ENCODE assay signal across 9 mouse cellular contexts in the genomic region with DNA sequence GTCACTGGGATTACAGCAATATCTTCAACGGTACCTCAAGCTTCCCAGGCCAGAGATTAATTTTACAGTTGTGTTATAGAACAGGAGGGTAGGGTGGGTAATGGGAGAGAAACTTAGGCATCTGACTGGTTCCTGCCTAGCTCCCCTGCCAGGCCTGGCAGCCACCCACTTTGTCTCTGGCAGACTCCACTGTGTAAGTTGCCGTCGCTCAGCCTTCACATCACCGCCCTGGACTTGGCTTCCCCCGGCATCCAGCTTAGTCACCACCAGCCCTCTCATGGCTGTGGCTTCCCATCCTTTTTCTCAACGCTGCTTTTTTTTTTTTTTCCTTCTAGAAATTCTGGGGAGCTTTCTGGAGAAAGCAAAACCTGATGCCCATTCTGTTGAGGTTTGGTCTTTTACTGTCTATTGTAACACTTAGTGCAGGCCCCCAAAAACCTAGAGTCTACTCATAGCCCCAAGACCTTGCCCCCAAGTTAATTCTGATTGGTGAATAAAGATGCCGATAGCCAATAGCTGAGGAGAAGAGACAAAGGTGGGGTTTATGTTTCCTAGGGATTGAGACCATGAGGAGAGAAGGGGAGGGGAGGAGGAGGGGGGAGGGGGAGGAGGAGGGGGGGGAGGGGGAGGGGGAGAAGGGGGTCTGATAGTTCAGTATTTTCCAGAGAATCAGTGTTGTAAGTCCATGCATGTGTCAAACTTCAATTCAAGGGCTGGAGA. TPM values are rescaled to one million over a fixed set of nuclear protein-coding genes. Genes with fewer than 3 reads are reported as not detected.
A peak's percentile ranks its signal among the peaks of the same experiment; 100 is the strongest.
DNase-seq lines count a peak whose midpoint lies in the region; ATAC-seq and TF ChIP-seq lines count a peak whose summit lies in the region.
"Had no signal": no experiment of that assay in that cellular context is flagged by ENCODE, and none has a peak within 500 bp of the region (broad histone marks: within the 10 kb centered on the region; RNA-seq: fewer than 3 reads in every experiment).

No protein-coding gene starts in this region.

- peak; percentile 63 for DNase-seq in heart, postnatal 4 days
- DNase-seq in adipocyte (ENCODE audit: low spot score): peak; percentile 72
- peak; percentile 58 for DNase-seq in gastrocnemius, postnatal 14 days
- no peak for DNase-seq in ovary, postnatal 14 days (ENCODE audit: low spot score)
- DNase-seq in cerebellum, postnatal 36 days: no peak

- H3K36me3 ChIP-seq in heart, embryonic 11.5 days (ENCODE audit: control insufficient read depth, insufficient read depth, low read length): no peaks in the 10 kb centered on the region
- no peaks in the 10 kb centered on the region for H3K36me3 ChIP-seq in myocyte (ENCODE audit: control insufficient read depth, insufficient read depth)
- H3K36me3 ChIP-seq in midbrain, embryonic 15.5 days (replicated peaks): no peaks in the 10 kb centered on the region
- H3K36me3 ChIP-seq: stomach, embryonic 15.5 days had no signal

- H3K79me2 ChIP-seq in myocyte (ENCODE audit: control insufficient read depth, insufficient read depth): no peaks in the 10 kb centered on the region

- H3K27ac ChIP-seq in heart, embryonic 11.5 days (ENCODE audit: low read depth, low read length): no peak overlapping the region
- H3K27ac ChIP-seq in midbrain, embryonic 15.5 days: no peak overlapping the region
- H3K27ac ChIP-seq: stomach, embryonic 15.5 days had no signal

- 69% methylated on average over 7 of the region's 7 CpGs for WGBS in heart, embryonic 11.5 days (ENCODE audit: insufficient replicate concordance)
- WGBS in midbrain, embryonic 15.5 days: 73% methylated on average over 7 of the region's 7 CpGs

- no peak overlapping the region for H3K9ac ChIP-seq in heart, embryonic 11.5 days (ENCODE audit: low read depth, low read length)
- H3K9ac ChIP-seq in midbrain, embryonic 15.5 days: no peak overlapping the region
- H3K9ac ChIP-seq: stomach, embryonic 15.5 days had no signal

- TF ChIP-seq POLR2A in myocyte (IDR thresholded peaks at IDR 0.05; ENCODE audit: insufficient read length, low read depth): peak; percentile 32

- ATAC-seq in heart, embryonic 11.5 days (replicated peaks; ENCODE audit: insufficient number of reproducible peaks, low FRiP score, low TSS enrichment): no peak
- no peak for ATAC-seq in midbrain, embryonic 15.5 days (replicated peaks)

- H3ac ChIP-seq in myocyte (ENCODE audit: control insufficient read depth, insufficient read length): no peak overlapping the region

- H3K9me3 ChIP-seq in heart, embryonic 11.5 days (replicated peaks; ENCODE audit: control insufficient read depth, low read length): no peaks in the 10 kb centered on the region
- H3K9me3 ChIP-seq in midbrain, embryonic 15.5 days: no peaks in the 10 kb centered on the region
- H3K9me3 ChIP-seq: stomach, embryonic 15.5 days had no signal

- intact Hi-C loops in gastrocnemius, postnatal 14 days (cut with DNase I; ENCODE audit: low total_unique reads): loop anchor here (2.0 kb wide), 1 partner anchor 110 kb away; no protein-coding TSS in a partner anchor

- H3K4me2 ChIP-seq in heart, embryonic 11.5 days: no peak overlapping the region
- peak overlapping the region; percentile 43 for H3K4me2 ChIP-seq in myocyte (ENCODE audit: low read depth)
- H3K4me2 ChIP-seq in midbrain, embryonic 15.5 days: no peak overlapping the region
- H3K4me2 ChIP-seq: stomach, embryonic 15.5 days had no signal

- H3K27me3 ChIP-seq in heart, embryonic 11.5 days (ENCODE audit: control insufficient read depth, insufficient read depth, low read length): no peaks in the 10 kb centered on the region
- no peaks in the 10 kb centered on the region for H3K27me3 ChIP-seq in myocyte (ENCODE audit: control insufficient read depth, insufficient read depth, insufficient read length)
- H3K27me3 ChIP-seq in midbrain, embryonic 15.5 days (replicated peaks): no peaks in the 10 kb centered on the region
- H3K27me3 ChIP-seq: stomach, embryonic 15.5 days had no signal

- no peak overlapping the region for H3K4me3 ChIP-seq in heart, embryonic 11.5 days (ENCODE audit: low read depth, low read length)
- H3K4me3 ChIP-seq in myocyte: no peak overlapping the region
- no peak overlapping the region for H3K4me3 ChIP-seq in midbrain, embryonic 15.5 days
- H3K4me3 ChIP-seq: stomach, embryonic 15.5 days had no signal

- peaks cover 12% of the 10 kb centered on the region for H3K4me1 ChIP-seq in heart, embryonic 11.5 days (ENCODE audit: control insufficient read depth, insufficient read depth, low read length)
- H3K4me1 ChIP-seq in midbrain, embryonic 15.5 days: peaks cover 15% of the 10 kb centered on the region

TF ChIP-seq in myocyte, 11 proteins besides CTCF, POLR2A, EP300 and RAD21:
- no peak for TF ChIP-seq E2F4 (IDR thresholded peaks at IDR 0.05; ENCODE audit: insufficient read depth)
- no peak for TF ChIP-seq USF1 (IDR thresholded peaks at IDR 0.05; ENCODE audit: low read depth)
- TF ChIP-seq TCF3 (IDR thresholded peaks at IDR 0.05; ENCODE audit: insufficient read length, low read depth): no peak
- no peak for TF ChIP-seq MAX (IDR thresholded peaks at IDR 0.05; ENCODE audit: low read depth)
- no peak for TF ChIP-seq CEBPB (IDR thresholded peaks at IDR 0.05; ENCODE audit: insufficient read depth, poor library complexity, severe bottlenecking)
- no peak for TF ChIP-seq POLR2AphosphoS2 (IDR thresholded peaks at IDR 0.05; ENCODE audit: insufficient read length, low read depth)

RNA-seq across cellular contexts. Expression of gene Rbfox2, which starts 25.6 kb away (rescaled TPM):
- total RNA-seq in heart, postnatal 4 days (2021): 100 to 1,000 TPM; 175 to 186 TPM
- polyA plus RNA-seq in heart, embryonic 11.5 days (2014; fragmentation: Nextera tagmentation; extraction: Ambion mirVana): 81.1 and 81.5 TPM in 2 replicates
- total RNA-seq in gastrocnemius, postnatal 14 days (2021): 100 to 1,000 TPM; 104 to 121 TPM
- polyA plus RNA-seq in myocyte (2012; fragmentation: generic; extraction: Trizol): 136 TPM
- polyA plus RNA-seq in midbrain, embryonic 15.5 days (2015; fragmentation: Nextera tagmentation; extraction: Ambion mirVana): 181 and 185 TPM in 2 replicates

Comparison
In these comparisons a context has a peak if more than half of its experiments do, and no peak if none do; other contexts are left out.
1. DNase-seq: peak in heart, postnatal 4 days (single experiment), adipocyte (single experiment) and gastrocnemius, postnatal 14 days (single experiment); none in ovary, postnatal 14 days (single experiment) and cerebellum, postnatal 36 days (0 of 2).